Mouse (Mus musculus) fat pad, adult 2 months (tissue): Measurements from ENCODE around the gene Hhip.
"Not testable (repeated sequence)": the region's sequence is repeated elsewhere in the genome, so short reads cannot be mapped to it uniquely, and the experiment has no call there.

Experiments used
- DNase-seq: peaks from one replicate; pipeline ENCODE4 v3.0.0-alpha.2; 2011; ENCODE audit warnings: low read depth, low spot score; ENCODE audit errors: extremely low read depth

The Hhip gene

GRCm38 (mm10) chr8:79993507-79993906, 64.3 kb downstream of the Hhip start:
- no peak for DNase-seq

- no peak for DNase-seq
Observed at GRCm38 (mm10) chr8:79992121-79992848, 65.5 kb downstream of the Hhip start.

- DNase-seq = not testable (repeated sequence)
Observed at GRCm38 (mm10) chr8:79991420-79991819, 66.4 kb downstream of the Hhip start.

- no peak for DNase-seq
Observed at GRCm38 (mm10) chr8:79984946-79985345, 72.9 kb downstream of the Hhip start.

- no peak for DNase-seq
Observed at GRCm38 (mm10) chr8:79982144-79982543, 75.7 kb downstream of the Hhip start.

GRCm38 (mm10) chr8:79966159-79966558, 91.6 kb downstream of the Hhip start:
- DNase-seq = no peak

- DNase-seq = no peak
Observed at GRCm38 (mm10) chr8:79952857-79953256, 104.9 kb downstream of the Hhip start.

GRCm38 (mm10) chr8:79950376-79950775, 107.4 kb downstream of the Hhip start:
- DNase-seq = no peak

- no peak for DNase-seq
Observed at GRCm38 (mm10) chr8:79945501-79946076, 112.2 kb downstream of the Hhip start.

- no peak for DNase-seq
Observed at GRCm38 (mm10) chr8:79941070-79941469, 116.7 kb downstream of the Hhip start.

GRCm38 (mm10) chr8:79936856-79937445, 120.9 kb downstream of the Hhip start:
- no peak for DNase-seq

- DNase-seq = no peak
Observed at GRCm38 (mm10) chr8:79935793-79936192, 122.0 kb downstream of the Hhip start.

GRCm38 (mm10) chr8:79929202-79929601, 128.6 kb downstream of the Hhip start:
- no peak for DNase-seq

GRCm38 (mm10) chr8:79917211-79917610, 140.6 kb downstream of the Hhip start:
- DNase-seq = no peak
